Mouse (Mus musculus): ENCODE measurements around the gene Taf13.

- TF ChIP-seq GATA1 (IDR thresholded peaks at IDR 0.05; ENCODE audit: borderline replicate concordance, low read length) (no peak), CTCF (IDR thresholded peaks at IDR 0.05; ENCODE audit: low read depth, low read length) (no peak), POLR2AphosphoS5 (IDR thresholded peaks at IDR 0.05; ENCODE audit: insufficient replicate concordance, low read depth, low read length) (no peak), TAL1 (conservative IDR thresholded peaks at IDR 0.05; ENCODE audit: low read depth, low read length) (no peak), GATA2 (IDR thresholded peaks at IDR 0.05; ENCODE audit: borderline replicate concordance, low read depth, low read length) (no peak)
Observed at GRCm38 (mm10) chr3:108523415-108523814, 48.1 kb upstream of the Taf13 start.
